9 mouse cellular contexts compared by ENCODE assay signal in the genomic region with DNA sequence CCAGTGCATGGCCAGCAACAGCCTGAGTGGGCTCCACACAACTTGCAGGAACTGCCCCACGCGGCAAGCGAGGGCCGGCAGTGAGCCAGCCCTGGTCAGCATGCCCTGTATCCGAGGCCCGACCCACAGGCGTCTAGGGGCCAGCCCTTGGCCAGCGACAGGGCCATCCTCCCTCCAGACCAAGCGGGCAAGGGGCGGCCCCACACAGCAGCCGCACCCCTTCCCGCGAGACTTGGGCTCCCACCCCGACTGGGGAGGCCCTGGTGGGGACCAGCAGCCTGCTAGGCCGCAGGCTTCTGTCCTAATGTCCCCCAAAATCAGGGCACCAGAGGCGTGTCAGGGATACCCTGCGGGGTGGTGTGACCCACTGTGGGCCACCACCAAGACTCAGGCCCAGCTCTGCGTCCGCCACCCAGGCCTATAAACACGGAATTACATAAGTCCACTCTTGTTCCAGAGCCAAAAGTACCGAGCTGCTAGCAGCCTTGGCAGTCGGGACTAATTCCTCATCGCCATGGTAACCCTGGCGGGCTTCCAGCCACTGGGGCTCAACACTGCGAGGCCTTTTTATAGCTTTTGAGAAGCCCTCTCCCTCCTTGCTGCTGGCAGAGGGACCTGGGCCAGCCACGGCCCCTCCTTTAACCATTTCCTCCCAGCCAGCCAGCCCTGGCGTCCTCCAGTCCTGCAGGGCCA. TPM values are rescaled to one million over a fixed set of nuclear protein-coding genes. Genes with fewer than 3 reads are reported as not detected.
DNase-seq lines count a peak whose midpoint lies in the region; ATAC-seq and TF ChIP-seq lines count a peak whose summit lies in the region.
"Had no signal": no experiment of that assay in that cellular context is flagged by ENCODE, and none has a peak within 500 bp of the region (broad histone marks: within the 10 kb centered on the region; RNA-seq: fewer than 3 reads in every experiment).

No protein-coding gene starts in this region.

- H3K79me2 ChIP-seq in myocyte (ENCODE audit: control insufficient read depth, insufficient read depth): peaks cover 87% of the 10 kb centered on the region

- DNase-seq in 3134 (ENCODE audit: extremely low read depth, insufficient read length, low spot score): peak; percentile 98
- DNase-seq in brain, embryonic 18.5 days (ENCODE audit: low read depth, low spot score): peak; percentile 91
- DNase-seq in forebrain, embryonic 11.5 days (ENCODE audit: low spot score): peak; percentile 95
- peak; percentile 100 for DNase-seq in kidney, postnatal 25 days

- H3K36me3 ChIP-seq in forebrain, embryonic 11.5 days (ENCODE audit: control insufficient read depth, insufficient read depth, low read length): no peaks in the 10 kb centered on the region
- no peaks in the 10 kb centered on the region for H3K36me3 ChIP-seq in heart, embryonic 15.5 days
- H3K36me3 ChIP-seq in liver, embryonic 12.5 days: no peaks in the 10 kb centered on the region
- H3K36me3 ChIP-seq in myocyte (ENCODE audit: control insufficient read depth, insufficient read depth): no peaks in the 10 kb centered on the region
- H3K36me3 ChIP-seq in stomach, embryonic 15.5 days: no peaks in the 10 kb centered on the region

- peak; percentile 60 for TF ChIP-seq POLR2A in myocyte (IDR thresholded peaks at IDR 0.05; ENCODE audit: insufficient read length, low read depth)

- peak overlapping the region; percentile 22 for H3K4me3 ChIP-seq in forebrain, embryonic 11.5 days (ENCODE audit: low read depth, low read length)
- H3K4me3 ChIP-seq in heart, embryonic 15.5 days: peak overlapping the region; percentile 41
- no peak overlapping the region for H3K4me3 ChIP-seq in liver, embryonic 12.5 days
- peak overlapping the region; percentile 34 for H3K4me3 ChIP-seq in myocyte
- H3K4me3 ChIP-seq in stomach, embryonic 15.5 days (replicated peaks): peak overlapping the region; percentile 44

- H3K9me3 ChIP-seq in forebrain, embryonic 11.5 days (ENCODE audit: control insufficient read depth, low read length): no peaks in the 10 kb centered on the region
- H3K9me3 ChIP-seq in heart, embryonic 15.5 days (replicated peaks): no peaks in the 10 kb centered on the region
- H3K9me3 ChIP-seq in liver, embryonic 12.5 days (replicated peaks): no peaks in the 10 kb centered on the region
- H3K9me3 ChIP-seq in stomach, embryonic 15.5 days: no peaks in the 10 kb centered on the region

- peak overlapping the region; percentile 99 for H3K27ac ChIP-seq in forebrain, embryonic 11.5 days (ENCODE audit: low read depth, low read length)
- peak overlapping the region; percentile 98 for H3K27ac ChIP-seq in heart, embryonic 15.5 days
- H3K27ac ChIP-seq in liver, embryonic 12.5 days: peak overlapping the region; percentile 75
- H3K27ac ChIP-seq in stomach, embryonic 15.5 days: peak overlapping the region; percentile 97

- peak; percentile 91 for ATAC-seq in forebrain, embryonic 11.5 days (replicated peaks; ENCODE audit: low FRiP score)
- ATAC-seq in heart, embryonic 15.5 days (replicated peaks; ENCODE audit: insufficient number of reproducible peaks, insufficient read depth, low FRiP score, low read depth): peak; percentile 87
- ATAC-seq in liver, embryonic 12.5 days: peak; percentile 38
- peak; percentile 87 for ATAC-seq in stomach, embryonic 15.5 days (ENCODE audit: insufficient read depth, low FRiP score, low read depth)

- H3K27me3 ChIP-seq in forebrain, embryonic 11.5 days (ENCODE audit: control insufficient read depth, insufficient read depth, low read length): no peaks in the 10 kb centered on the region
- no peaks in the 10 kb centered on the region for H3K27me3 ChIP-seq in heart, embryonic 15.5 days
- no peaks in the 10 kb centered on the region for H3K27me3 ChIP-seq in liver, embryonic 12.5 days (replicated peaks)
- H3K27me3 ChIP-seq in myocyte (ENCODE audit: control insufficient read depth, insufficient read depth, insufficient read length): no peaks in the 10 kb centered on the region
- no peaks in the 10 kb centered on the region for H3K27me3 ChIP-seq in stomach, embryonic 15.5 days (replicated peaks)
- H3K27me3 ChIP-seq: CH12.LX had no signal

- H3K4me2 ChIP-seq in forebrain, embryonic 11.5 days (ENCODE audit: low read depth, low read length, severe bottlenecking): peak overlapping the region; percentile 60
- H3K4me2 ChIP-seq in heart, embryonic 15.5 days: peak overlapping the region; percentile 66
- H3K4me2 ChIP-seq in liver, embryonic 12.5 days: peak overlapping the region; percentile 50
- peak overlapping the region; percentile 70 for H3K4me2 ChIP-seq in myocyte (ENCODE audit: low read depth)
- peak overlapping the region; percentile 79 for H3K4me2 ChIP-seq in stomach, embryonic 15.5 days

- peaks cover 42% of the 10 kb centered on the region for H3K4me1 ChIP-seq in forebrain, embryonic 11.5 days (replicated peaks; ENCODE audit: control insufficient read depth, insufficient read depth, low read length)
- H3K4me1 ChIP-seq in heart, embryonic 15.5 days (replicated peaks): peaks cover 89% of the 10 kb centered on the region
- H3K4me1 ChIP-seq in liver, embryonic 12.5 days: peaks cover 81% of the 10 kb centered on the region
- H3K4me1 ChIP-seq in stomach, embryonic 15.5 days: peaks cover 79% of the 10 kb centered on the region

- peak overlapping the region; percentile 66 for H3K9ac ChIP-seq in forebrain, embryonic 11.5 days (ENCODE audit: low read length)
- H3K9ac ChIP-seq in heart, embryonic 15.5 days: peak overlapping the region; percentile 47
- no peak overlapping the region for H3K9ac ChIP-seq in liver, embryonic 12.5 days
- H3K9ac ChIP-seq in stomach, embryonic 15.5 days: peak overlapping the region; percentile 13; the same call in 1 of the 2 replicates

- 16% methylated on average over 27 of the region's 27 CpGs for WGBS in forebrain, embryonic 11.5 days
- 4% methylated on average over 27 of the region's 27 CpGs for WGBS in heart, embryonic 15.5 days
- WGBS in liver, embryonic 12.5 days (ENCODE audit: insufficient replicate concordance): 48% methylated on average over 27 of the region's 27 CpGs
- 5% methylated on average over 27 of the region's 27 CpGs for WGBS in stomach, embryonic 15.5 days

- peak overlapping the region; percentile 22 for H3ac ChIP-seq in myocyte (ENCODE audit: control insufficient read depth, insufficient read length)

TF ChIP-seq in myocyte, 11 proteins besides CTCF, POLR2A, EP300 and RAD21:
- peak in 1 of 3 experiments; percentile 4 for TF ChIP-seq MYOG (IDR thresholded peaks at IDR 0.05; ENCODE audit: control insufficient read depth in 1 of 3, insufficient read depth in 1 of 3, insufficient read length in 2 of 3, low read depth in 2 of 3)
- peak in 1 of 3 experiments; percentile 4 for TF ChIP-seq MYOD1 (IDR thresholded peaks at IDR 0.05; ENCODE audit: control insufficient read depth in 1 of 3, insufficient read length in 2 of 3, low read depth in 2 of 3)
- TF ChIP-seq CEBPB (IDR thresholded peaks at IDR 0.05; ENCODE audit: insufficient read depth, poor library complexity, severe bottlenecking): no peak

RNA-seq across cellular contexts. Expression of gene Ncor2, which starts 38.0 kb away (rescaled TPM):
- polyA plus RNA-seq in forebrain, embryonic 11.5 days (2014; fragmentation: Nextera tagmentation; extraction: Ambion mirVana): 27.3 and 29.5 TPM in 2 replicates
- polyA plus RNA-seq in heart, embryonic 15.5 days (2015; fragmentation: Nextera tagmentation; extraction: Ambion mirVana): 14.9 and 22.2 TPM in 2 replicates
- polyA plus RNA-seq in liver, embryonic 12.5 days (2016; fragmentation: Nextera tagmentation; extraction: Ambion mirVana): 9.7 and 10.0 TPM in 2 replicates
- 127 TPM for polyA plus RNA-seq in myocyte (2012; fragmentation: generic; extraction: Trizol)
- 26.7 and 32.5 TPM in 2 replicates for polyA plus RNA-seq in stomach, embryonic 15.5 days (2015; fragmentation: Nextera tagmentation; extraction: Ambion mirVana)

Comparison
In these comparisons a context has a peak if more than half of its experiments do, and no peak if none do; other contexts are left out.
1. ATAC-seq: peak in every context shown above with its lines; median percentile 91 in forebrain, embryonic 11.5 days; 87 in heart, embryonic 15.5 days; 87 in stomach, embryonic 15.5 days; 38 in liver, embryonic 12.5 days.